Mouse (Mus musculus): ENCODE measurements around the gene Mrc2.

Gene Mrc2

DNA sequence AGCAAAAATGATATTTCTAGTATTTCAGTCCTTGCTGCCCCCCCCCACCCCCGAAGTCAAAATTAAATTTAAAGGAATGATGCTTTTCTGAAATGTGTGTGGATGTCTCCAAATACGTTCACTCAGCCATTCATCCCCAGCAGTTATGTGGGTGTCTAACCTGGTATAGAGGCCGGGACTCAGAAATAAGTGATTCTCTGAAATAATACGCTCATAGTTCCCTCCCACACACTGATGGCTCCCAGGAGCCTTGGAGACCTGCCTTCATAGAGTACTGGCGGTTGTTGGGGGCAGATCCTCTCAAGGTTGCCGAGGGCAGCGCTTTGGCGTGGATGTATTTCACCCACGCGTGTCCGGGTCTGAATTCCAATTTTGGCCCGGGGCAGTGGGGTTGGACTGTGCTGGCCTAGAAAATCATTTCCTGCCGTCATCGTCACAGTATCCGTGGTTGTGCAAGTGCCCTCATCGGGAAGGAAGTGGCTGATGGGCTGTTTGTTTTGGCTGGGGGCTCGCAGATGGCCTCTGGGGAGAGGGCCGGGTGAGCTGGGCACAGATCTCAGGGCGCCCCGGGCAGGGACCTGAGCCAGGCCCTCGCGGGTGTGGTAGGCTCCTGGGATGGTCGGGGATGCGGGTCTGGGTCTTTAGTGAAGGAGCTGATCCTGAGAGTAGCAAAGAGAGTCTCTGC is 19.0 kb downstream of the Mrc2 start:
- no peak for DNase-seq

DNA sequence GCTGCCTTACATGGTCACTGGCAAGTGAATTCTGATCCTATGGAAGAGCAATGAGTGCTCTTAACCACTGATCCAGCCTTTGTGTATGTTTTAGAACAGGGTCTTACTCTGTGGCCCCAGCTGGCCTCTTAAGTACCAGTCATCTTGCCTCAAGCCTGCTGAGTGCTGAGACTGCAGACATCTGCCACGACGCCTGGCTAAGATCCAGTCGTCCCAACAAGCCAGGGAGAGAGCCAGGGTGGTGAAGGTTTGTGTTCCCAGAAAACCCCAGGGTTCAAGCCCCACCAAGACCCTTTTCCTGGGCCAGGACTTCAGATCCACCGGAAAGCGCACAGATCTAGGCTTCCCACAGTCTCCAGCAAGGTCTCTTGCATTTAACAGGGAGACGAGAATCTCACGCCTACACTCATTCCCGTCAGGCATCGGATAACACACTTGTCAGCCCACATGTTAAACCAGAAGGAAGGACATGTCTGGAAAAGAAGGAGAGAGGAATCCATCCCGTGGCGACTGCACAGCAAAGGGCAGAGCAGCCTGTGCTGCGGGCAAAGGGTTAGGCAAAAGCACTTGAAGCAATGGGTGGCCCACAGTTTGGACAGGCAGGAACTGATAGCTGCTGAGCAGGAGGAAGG is 20.0 kb downstream of the Mrc2 start:
- DNase-seq = no peak

DNA sequence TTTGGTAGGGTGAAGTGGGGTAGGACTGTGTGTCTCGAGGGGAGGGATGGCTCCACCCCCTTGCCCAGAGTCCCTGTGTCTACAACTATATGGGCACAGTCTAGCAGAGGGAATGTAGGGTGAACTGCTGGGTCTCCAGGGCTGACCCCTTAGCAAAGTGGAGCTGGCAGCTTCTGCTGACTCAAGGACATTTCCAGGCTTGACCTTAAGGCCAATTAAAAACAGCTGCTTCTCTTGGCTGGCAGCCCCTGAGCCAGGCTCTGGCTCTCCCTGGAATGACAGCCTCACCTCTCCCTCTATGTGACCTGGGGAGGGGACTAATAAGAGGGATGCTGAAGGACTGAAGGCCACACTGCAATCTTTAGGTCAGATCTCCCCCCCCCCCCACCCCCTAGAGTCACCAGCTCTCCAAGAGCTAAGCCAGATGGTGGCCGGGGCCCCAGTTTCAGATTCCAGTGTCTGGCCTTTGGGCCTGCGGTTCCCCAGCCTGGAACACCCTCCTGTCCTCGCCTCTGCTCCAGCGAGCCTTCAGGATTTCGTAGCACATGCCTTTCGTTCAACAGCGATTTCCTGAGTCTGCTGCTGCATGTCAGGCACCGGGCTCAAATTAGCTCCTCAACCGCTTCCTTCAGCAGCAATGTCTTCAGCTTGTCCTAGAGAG is 20.7 kb downstream of the Mrc2 start:
- DNase-seq = no peak

DNA sequence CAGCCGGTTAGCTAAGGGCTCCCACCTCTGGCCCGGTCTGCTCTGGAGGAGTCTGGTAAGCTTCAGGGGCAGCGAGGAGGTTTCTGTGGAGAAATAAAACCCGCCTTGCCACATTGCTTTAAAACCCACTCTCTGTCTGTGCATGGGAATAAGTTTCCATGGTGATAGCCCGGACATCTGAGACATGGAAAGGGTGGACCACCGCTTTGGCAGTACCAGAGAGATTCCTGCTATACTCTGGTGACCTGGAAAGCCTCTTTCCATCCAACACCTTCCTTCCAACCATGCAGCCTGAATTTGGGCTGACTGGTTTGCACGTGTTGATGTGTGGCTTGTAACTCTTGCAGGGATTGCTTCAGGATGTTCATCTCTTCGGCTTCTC is 21.2 kb downstream of the Mrc2 start:
- no peak for DNase-seq

DNA sequence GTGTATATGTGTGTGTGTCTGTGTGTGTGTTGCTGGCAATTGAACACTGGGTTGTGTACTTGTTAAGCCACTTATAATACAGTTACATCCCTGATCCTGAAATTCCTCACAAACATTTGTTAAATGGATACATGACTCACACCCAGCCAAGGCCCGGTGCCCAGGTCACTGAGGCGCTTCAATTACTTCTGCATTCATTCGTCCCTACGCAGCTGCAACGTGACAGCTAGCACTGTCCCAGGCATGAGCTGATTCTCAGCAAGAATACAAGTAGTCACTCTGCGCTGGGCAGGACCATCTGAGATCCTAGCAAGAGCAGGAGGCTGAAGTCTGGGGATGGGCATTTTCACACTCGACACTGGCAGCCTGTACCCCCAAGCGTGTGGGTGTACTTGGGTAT is 22.9 kb downstream of the Mrc2 start:
- DNase-seq = no peak

DNA sequence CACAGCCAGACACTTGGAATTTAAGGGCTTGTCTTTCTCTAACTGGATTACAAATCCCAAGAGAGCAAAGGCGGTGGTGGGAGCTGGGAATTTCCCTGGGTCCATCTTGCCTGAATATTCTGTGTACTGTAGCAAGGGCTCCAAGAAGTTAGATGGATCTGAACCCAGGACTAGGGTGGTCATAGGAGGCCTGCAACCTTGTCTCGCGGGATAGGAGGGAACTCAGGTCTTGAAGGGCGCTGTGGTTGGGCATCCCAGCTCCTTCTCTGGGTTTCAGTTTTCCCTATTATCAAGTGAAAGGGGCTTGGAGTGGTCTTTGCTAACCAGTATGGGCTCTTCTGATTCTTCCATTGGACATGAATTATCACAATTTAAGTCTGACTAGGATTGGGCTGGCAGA is 23.7 kb downstream of the Mrc2 start:
- no peak for DNase-seq

DNA sequence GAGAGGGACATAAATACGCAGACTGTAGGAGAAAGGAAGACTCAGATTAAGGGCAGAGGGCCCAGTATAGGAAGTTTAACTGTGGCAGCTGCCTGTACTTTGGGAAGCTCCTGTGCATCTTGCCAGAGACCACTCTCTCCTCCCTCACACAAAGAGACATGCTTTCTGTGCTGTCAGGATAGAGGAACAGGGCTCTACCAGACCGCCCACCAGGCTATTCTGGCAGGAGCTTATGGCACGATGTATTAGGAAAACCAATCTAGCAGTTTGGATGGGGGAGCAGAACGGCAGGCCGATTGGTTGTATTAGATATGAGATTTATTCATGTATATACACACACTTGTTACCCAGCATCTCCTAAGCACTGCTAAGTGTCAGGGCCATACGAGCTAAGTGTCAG is 25.3 kb downstream of the Mrc2 start:
- no peak for DNase-seq

DNA sequence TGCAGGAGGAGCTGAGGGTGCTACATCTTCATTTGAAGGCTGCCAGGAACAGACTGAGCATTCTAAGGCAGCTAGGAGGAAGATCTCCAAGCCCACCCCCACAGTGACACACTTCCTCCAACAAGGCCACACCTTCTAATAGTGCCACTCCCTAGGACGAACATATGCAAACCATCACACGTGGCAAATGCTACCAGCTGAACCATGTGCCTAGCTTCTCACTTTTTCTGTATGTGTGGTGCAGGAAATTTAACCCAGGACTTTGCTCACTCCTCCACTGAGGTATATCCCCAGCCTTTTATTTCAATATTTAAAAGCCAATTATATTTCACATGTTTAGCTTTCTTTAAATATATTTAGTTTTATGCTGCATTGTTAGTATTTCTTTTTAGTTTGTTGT is 28.6 kb downstream of the Mrc2 start:
- DNase-seq = no peak

DNA sequence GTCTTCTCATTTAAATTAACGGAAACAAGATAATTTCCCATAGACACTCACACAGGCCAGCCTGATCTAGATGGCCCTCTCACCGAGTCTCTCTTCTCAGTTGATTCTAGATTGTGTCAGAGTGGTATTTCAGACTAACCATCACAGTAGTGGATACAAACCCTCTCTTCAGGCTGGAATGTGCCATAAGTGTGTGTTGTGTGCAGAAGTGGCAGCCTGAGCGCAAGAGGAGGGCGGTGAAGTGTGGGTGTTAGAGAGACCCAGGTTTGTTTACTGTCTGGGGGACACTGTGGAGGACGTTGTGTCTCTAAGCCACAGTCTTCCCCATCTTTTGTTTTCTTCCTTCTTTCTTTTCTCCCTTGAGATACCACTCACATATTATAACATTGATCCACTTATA is 31.1 kb downstream of the Mrc2 start:
- DNase-seq = no peak

DNA sequence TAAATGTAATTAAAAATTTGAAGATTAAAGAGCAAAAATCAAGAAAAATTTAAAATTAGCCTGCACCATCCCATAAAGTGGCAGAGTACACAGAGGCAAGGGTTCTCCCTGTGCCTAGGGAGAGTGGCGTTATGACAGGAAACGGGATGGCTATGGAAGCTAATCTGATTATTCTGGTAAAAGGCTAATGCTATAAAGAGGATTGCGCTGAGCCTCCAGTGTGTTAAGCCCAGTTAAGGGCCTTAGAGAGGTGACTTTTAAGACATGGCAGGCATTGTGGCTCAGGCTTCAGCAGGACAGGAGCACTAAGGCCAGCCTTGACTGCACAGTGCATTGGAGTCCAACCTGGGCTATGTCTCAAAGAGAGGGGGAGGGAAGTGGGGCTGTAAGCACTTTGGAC is 34.7 kb downstream of the Mrc2 start:
- no peak for DNase-seq

DNA sequence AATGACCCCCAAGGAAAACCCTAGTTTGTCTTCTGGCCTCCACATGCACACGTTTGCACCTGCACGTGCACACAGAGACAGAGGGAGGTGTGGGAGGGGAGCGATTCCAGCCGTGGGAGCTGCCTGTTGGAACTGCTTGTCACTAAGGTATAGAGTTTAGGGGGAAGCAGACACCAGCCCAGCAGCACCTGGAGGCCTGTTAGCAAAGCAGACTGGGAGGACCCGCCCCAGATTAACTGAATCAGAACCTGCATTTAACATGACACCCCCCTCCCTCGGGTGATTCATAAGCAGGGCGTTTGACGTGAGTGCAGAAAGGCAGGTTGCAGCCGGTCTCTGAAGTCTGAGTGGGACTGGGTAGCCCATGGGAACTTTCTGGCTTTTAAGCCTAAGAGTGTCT is 37.5 kb downstream of the Mrc2 start:
- no peak for DNase-seq

DNA sequence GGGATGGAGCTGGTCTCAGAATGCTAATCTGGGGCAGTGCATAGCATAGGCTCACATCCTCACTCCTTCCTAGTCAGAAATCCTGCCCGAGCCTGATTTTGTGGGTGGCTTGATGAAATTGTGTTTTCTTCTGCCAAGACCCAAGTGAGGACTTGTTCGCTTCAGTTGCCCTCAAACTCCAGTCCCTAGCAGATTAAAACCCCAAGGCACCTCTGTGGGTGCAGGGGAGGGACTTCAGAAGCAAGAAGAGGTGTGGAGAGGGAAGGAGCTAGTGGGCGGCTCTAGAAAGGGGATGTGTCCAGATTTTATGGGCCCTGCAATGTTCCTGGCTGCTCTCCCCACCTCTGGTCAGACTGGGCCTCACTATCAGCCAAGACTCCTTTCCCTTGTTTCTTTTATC is 38.7 kb downstream of the Mrc2 start:
- DNase-seq = no peak

DNA sequence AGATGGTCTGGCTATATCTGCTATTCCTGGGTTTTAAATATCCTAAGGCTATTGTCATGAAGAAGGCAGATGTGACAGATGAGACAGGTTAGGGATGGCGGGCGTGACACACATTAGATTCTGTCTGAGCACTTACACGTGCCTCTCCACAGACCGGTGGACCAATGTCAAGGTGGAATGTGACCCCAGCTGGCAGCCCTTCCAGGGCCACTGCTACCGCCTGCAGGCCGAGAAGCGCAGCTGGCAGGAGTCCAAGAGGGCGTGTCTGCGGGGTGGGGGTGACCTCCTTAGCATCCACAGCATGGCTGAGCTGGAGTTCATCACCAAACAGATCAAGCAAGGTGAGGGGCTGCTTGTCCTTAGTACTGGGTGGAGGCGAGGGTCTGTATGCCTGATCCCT is 39.3 kb downstream of the Mrc2 start:
- DNase-seq = no peak

DNA sequence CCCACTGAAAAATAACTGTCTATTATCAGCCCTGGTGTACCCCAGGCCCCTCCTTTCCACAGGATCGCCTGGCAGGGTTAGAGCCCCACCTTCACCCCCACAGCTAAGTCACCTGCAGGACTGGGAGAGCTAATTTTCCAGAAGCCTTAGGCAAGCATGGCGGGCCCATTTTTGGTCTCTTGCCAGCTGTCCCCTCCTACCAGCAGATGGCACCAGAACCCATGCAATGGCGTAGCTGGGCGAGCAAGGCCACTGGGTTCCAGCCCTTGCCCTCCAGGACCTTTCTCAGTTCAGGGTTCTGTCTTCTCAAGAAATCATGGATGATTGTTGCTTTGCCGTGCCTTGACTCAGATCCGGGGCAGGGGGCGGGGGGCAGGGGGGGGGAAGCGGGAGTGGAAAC is 40.0 kb downstream of the Mrc2 start:
- peak; percentile 31 for DNase-seq

DNA sequence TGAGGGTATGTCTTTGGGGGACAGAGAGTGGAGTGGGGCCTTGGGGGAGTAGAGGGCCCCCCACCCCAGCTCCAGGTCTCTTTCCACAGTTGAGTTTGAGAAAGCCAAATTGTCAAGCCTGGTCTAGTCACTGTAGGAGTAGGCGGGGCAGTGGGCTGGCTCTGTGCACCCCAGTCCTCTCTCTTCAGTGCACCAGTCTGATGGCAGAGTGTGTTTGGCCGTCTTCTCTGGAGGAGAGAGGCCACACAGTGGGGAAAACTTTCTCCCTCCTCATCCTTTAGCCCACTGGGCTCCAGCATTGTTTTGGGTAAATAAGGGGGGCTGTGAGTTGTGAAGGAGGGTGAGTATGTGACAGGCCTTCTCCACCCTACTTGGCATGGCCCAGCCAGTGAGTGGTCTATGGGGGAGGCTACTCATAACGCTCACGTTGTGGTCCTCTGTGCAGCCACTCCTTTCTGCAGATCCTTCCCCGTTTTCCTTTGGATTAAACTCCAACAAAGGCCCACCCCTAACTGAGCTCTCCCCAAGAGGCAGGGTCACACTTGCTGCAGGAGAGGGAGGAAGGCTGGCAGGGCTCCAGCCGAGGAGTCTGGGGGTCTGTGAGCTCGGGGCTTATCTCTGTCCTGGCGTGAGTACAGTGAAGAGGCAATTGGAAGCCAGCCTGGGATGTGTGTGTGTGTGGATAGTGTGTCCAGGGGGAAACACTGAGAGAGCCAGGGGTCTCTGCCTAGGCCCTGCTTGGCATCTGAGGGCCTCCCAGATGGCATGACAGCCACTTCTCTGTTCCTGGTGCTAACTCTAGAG is 41.6 kb downstream of the Mrc2 start:
- no peak for DNase-seq

DNA sequence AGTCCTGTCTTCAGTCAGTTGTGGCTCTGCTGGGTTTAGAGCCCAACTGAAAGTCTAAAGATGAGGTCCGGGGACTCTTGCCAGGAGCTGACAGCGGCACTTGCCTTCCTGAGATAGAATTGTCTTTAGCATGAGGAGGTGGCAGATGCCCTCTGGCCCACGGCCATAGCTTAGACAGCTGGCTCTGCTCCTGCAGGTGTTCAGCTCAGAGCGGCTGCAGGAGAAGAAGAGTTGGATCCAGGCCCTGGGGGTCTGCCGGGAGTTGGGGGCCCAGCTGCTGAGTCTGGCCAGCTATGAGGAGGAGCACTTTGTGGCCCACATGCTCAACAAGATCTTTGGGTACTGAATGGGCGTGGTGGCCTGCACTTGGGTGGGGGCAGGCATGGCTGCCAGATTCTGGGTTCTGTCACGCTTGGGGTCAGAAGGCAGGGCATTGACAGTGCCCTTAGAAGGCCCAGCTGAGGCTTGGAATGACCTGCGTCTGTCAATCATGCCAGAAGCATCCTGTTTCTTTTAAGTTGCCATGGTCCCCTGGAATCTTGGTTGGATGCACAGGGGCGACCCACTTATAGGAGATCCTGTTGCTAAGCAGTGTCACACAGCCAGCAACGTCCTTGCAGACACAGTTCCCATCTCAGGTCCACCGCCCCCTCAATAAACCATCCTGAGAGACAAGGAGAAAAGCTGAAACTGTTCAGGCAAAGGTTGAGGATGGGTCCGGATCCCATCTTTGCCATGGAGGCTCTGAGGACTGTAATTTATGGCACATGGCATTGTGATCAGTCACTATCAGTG is 46.4 kb downstream of the Mrc2 start:
- DNase-seq = no peak

DNA sequence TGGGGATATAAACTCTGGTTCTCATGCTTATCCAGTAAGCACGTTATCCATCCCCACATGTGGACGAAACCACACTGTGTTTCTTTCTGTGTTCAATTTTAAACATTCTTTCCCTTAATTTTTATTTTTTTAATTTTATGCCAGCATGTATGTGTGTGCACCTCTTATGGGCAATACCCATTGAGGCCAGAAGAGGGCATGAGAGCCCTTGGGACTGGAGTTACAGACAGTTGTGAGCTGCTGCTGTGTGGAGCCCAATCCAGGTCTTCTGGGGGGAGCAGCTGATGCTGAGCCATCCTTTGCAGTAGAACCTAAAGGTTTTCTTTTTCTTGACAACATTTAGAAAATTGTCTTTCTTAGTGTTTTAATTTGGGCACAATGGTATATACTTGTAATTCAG is 52.8 kb downstream of the Mrc2 start:
- peak; percentile 43 for DNase-seq

DNA sequence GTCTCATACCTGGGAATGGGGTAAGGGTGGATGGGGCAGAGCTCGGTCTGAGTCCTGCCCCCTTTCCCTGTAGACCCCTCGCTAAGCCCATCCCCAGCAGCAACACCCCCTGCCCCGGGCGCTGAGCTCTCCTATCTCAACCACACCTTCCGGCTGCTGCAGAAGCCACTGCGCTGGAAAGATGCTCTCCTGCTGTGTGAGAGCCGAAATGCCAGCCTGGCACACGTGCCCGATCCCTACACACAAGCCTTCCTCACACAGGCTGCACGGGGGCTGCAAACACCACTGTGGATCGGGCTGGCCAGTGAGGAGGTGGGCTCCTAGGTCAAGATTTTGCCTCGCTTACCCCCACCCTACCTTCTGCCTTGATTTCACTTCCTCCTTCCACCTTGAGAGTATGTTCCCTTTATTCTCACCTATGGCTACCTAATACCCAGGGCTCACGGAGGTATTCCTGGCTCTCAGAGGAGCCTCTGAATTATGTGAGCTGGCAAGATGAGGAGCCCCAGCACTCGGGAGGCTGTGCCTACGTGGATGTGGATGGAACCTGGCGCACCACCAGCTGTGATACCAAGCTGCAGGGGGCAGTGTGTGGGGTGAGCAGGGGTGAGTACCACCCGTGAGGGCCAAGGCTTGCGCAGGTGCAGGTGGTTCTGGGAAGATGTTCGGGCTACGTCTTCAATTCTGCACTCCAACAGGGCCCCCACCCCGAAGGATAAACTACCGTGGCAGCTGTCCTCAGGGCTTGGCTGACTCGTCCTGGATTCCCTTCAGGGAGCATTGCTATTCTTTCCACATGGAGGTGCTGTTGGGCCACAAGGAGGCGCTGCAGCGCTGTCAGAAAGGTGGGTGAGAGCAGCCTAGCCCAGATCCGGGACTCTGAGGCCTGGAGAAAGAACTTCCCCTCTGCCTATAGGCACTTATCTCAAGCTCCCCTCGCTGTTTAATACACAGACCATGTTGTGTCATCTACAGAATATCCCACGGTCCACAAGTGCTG is 55.0 kb downstream of the Mrc2 start:
- peak; percentile 80 for DNase-seq

DNA sequence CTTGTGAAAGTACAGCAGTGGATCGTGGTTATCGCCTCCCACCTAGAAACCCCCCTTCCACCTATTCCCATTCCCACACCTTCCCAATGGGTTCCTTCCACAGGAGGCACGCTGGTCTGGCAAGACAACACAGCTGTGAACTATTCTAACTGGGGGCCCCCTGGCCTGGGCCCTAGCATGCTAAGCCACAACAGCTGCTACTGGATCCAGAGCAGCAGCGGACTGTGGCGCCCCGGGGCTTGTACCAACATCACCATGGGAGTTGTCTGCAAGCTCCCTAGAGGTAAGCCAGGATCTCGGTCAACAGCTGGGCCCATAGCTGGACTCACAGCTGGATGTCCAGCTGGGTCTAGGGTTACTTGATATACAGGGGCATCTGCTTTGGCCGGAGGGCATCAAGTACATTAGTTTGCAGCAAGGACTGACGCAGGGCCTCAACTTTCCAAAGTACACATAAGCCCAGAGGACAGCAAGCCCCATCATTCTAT is 56.1 kb downstream of the Mrc2 start:
- no peak for DNase-seq

DNA sequence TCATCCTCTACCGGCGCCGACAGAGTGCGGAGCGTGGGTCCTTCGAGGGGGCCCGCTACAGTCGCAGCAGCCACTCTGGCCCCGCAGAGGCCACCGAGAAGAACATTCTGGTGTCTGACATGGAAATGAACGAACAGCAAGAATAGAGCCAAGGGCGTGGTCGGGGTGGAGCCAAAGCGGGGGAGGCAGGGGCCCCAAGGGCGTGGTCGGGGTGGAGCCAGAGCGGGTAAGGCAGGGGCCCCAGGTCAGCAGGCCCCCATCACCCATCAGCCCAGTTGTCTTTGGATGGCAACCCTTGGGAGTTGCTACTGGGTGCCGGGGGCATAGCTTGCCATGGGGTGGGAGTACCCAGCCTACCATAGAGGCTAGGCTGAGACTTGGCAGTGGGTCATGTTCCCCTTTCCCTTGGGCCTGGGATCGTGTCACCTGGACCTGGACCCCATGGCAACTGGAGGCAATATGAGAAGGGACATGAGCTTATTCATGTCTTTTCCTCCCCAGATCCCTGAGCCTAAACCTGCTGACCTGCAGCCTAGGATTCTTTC is 57.4 kb downstream of the Mrc2 start:
- no peak for DNase-seq

DNA sequence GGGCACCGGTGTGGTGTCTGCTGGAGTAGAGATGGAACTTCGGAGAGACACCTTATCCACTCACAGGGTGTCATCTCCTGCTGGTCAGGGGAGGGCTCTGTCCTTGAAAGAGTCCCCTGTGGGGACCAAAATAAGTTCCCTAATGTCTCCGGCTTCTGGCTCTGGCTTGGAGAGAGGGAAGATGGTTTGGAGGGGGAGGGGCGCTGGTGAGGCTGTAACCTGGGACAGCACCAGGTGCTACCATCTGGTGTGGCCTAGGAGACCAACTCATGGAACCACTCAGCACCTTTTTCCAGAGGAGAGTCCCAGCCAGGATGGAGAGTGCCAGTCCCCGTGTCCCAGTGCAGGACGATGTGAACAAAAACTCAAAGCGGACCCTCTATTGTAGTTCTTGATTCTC is 58.2 kb downstream of the Mrc2 start:
- DNase-seq = no peak
